9 mouse cellular contexts compared by ENCODE assay signal in the genomic region with DNA sequence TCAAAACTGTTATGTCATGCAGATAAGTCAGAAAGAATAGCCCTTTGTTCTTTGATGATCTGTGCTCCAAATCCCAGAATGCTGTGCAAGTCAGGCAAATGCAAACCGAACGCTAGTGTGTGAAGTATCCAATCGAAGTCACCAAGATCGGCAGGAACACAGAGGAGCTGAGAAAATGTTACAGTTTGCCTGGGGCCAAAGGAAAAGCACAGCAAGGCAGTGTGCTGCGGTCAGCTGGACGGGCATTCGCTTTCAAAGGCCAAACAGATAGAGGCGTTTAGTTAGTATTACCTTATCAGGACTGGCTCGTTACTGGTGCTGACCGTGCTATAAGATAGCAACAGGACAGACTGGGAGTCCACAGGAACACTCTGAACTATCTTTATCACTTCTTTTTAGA. TPM values are rescaled to one million over a fixed set of nuclear protein-coding genes. Genes with fewer than 3 reads are reported as not detected.
DNase-seq lines count a peak whose midpoint lies in the region; ATAC-seq and TF ChIP-seq lines count a peak whose summit lies in the region.
"Had no signal": no experiment of that assay in that cellular context is flagged by ENCODE, and none has a peak within 500 bp of the region (broad histone marks: within the 10 kb centered on the region; RNA-seq: fewer than 3 reads in every experiment).

No protein-coding gene starts in this region.

- no peaks in the 10 kb centered on the region for H3K4me1 ChIP-seq in lung, embryonic 16.5 days (replicated peaks; ENCODE audit: control insufficient read depth, insufficient read depth, low read length)
- no peaks in the 10 kb centered on the region for H3K4me1 ChIP-seq in heart, postnatal 0 days (ENCODE audit: control insufficient read depth, insufficient read depth)
- no peaks in the 10 kb centered on the region for H3K4me1 ChIP-seq in neural tube, embryonic 12.5 days
- H3K4me1 ChIP-seq: liver, embryonic 13.5 days had no signal

- H3K4me2 ChIP-seq in lung, embryonic 16.5 days (ENCODE audit: low read depth, low read length): peak overlapping the region; percentile 56
- H3K4me2 ChIP-seq in heart, postnatal 0 days (ENCODE audit: low read depth, low read length): peak overlapping the region; percentile 67
- 0 out of 2 replicates have a peak overlapping the region, but pooled peaks have one; percentile 24 for H3K4me2 ChIP-seq in neural tube, embryonic 12.5 days (replicated peaks)
- H3K4me2 ChIP-seq: liver, embryonic 13.5 days had no signal

- WGBS in lung, embryonic 16.5 days: 23% methylated on average over 10 of the region's 10 CpGs
- 14% methylated on average over 10 of the region's 10 CpGs for WGBS in heart, postnatal 0 days
- WGBS in neural tube, embryonic 12.5 days: 53% methylated on average over 10 of the region's 10 CpGs

- ATAC-seq in lung, embryonic 16.5 days (ENCODE audit: low read depth): peak; percentile 26; the same call in 1 of the 2 replicates
- ATAC-seq in heart, postnatal 0 days (ENCODE audit: insufficient read depth, low read depth): no peak
- ATAC-seq in neural tube, embryonic 12.5 days (ENCODE audit: low FRiP score, low read depth): no peak
- ATAC-seq in CD4-positive, CD25-positive, alpha-beta regulatory T cell, adult 4 months: no peak

- peak overlapping the region; percentile 36 for H3K4me3 ChIP-seq in lung, embryonic 16.5 days (ENCODE audit: low read length)
- peak overlapping the region; percentile 30 for H3K4me3 ChIP-seq in heart, postnatal 0 days (ENCODE audit: low read depth, low read length)
- H3K4me3 ChIP-seq in neural tube, embryonic 12.5 days: no peak overlapping the region
- H3K4me3 ChIP-seq: liver, embryonic 13.5 days had no signal

- DNase-seq in embryo, embryonic 10.5 days (ENCODE audit: low spot score): peak; percentile 21
- no peak for DNase-seq in embryo, embryonic 10 days (ENCODE audit: low spot score)
- no peak for DNase-seq in lung, postnatal 25 days (ENCODE audit: low spot score)
- no peak for DNase-seq in heart, postnatal 0 days (ENCODE audit: low spot score)
- no peak for DNase-seq in ovary, adult 18-20 months (ENCODE audit: low spot score)
- DNase-seq: liver, embryonic 13.5 days had no signal

- no peak overlapping the region for H3K27ac ChIP-seq in lung, embryonic 16.5 days (ENCODE audit: low read length)
- no peak overlapping the region for H3K27ac ChIP-seq in heart, postnatal 0 days (ENCODE audit: low read depth)
- no peak overlapping the region for H3K27ac ChIP-seq in neural tube, embryonic 12.5 days
- H3K27ac ChIP-seq: liver, embryonic 13.5 days had no signal

- TF ChIP-seq EP300 in heart, postnatal 0 days (IDR thresholded peaks at IDR 0.05; ENCODE audit: low read depth): no peak

- no peaks in the 10 kb centered on the region for H3K27me3 ChIP-seq in lung, embryonic 16.5 days (ENCODE audit: control insufficient read depth, insufficient read depth, low read depth, low read length)
- no peaks in the 10 kb centered on the region for H3K27me3 ChIP-seq in heart, postnatal 0 days (ENCODE audit: control insufficient read depth, insufficient read depth, low read length)
- no peaks in the 10 kb centered on the region for H3K27me3 ChIP-seq in neural tube, embryonic 12.5 days (replicated peaks)
- H3K27me3 ChIP-seq: liver, embryonic 13.5 days had no signal

- no peaks in the 10 kb centered on the region for H3K9me3 ChIP-seq in lung, embryonic 16.5 days (ENCODE audit: control insufficient read depth, low read length)
- no peaks in the 10 kb centered on the region for H3K9me3 ChIP-seq in heart, postnatal 0 days (replicated peaks; ENCODE audit: control insufficient read depth, low read length)
- no peaks in the 10 kb centered on the region for H3K9me3 ChIP-seq in neural tube, embryonic 12.5 days
- H3K9me3 ChIP-seq: liver, embryonic 13.5 days had no signal

- no peaks in the 10 kb centered on the region for H3K36me3 ChIP-seq in lung, embryonic 16.5 days (ENCODE audit: control insufficient read depth, insufficient read depth, low read length)
- no peaks in the 10 kb centered on the region for H3K36me3 ChIP-seq in heart, postnatal 0 days (replicated peaks; ENCODE audit: control insufficient read depth, insufficient read depth, low read length)
- H3K36me3 ChIP-seq in neural tube, embryonic 12.5 days: no peaks in the 10 kb centered on the region
- H3K36me3 ChIP-seq: liver, embryonic 13.5 days had no signal

- H3K9ac ChIP-seq in lung, embryonic 16.5 days (ENCODE audit: low read length): peak overlapping the region; percentile 18
- H3K9ac ChIP-seq in heart, postnatal 0 days (replicated peaks; ENCODE audit: low read depth, low read length): no peak overlapping the region
- H3K9ac ChIP-seq in neural tube, embryonic 12.5 days: no peak overlapping the region
- H3K9ac ChIP-seq: liver, embryonic 13.5 days had no signal

- no peak for TF ChIP-seq CTCF in heart, postnatal 0 days (IDR thresholded peaks at IDR 0.05; ENCODE audit: low read depth)

RNA-seq across cellular contexts. Expression of gene Atp13a4, which starts 15.8 kb away (rescaled TPM):
- 1.4 and 2.4 TPM in 2 replicates for polyA plus RNA-seq in lung, embryonic 16.5 days (2015; fragmentation: Nextera tagmentation; extraction: Ambion mirVana)
- not detected in 2 replicates for total RNA-seq in heart, postnatal 0 days (2014; rRNA removed; ENCODE audit: low replicate concordance)
- not detected in 2 replicates for polyA plus RNA-seq in heart, postnatal 0 days (2015; fragmentation: Nextera tagmentation; extraction: Ambion mirVana)
- 0.23 and 0.49 TPM in 2 replicates for polyA plus RNA-seq in neural tube, embryonic 12.5 days (2016; fragmentation: Nextera tagmentation; extraction: Ambion mirVana)
- under 1 TPM in 1 of 2 experiments, not detected in 1; 0.34 TPM for polyA plus RNA-seq in CD4-positive, CD25-positive, alpha-beta regulatory T cell, adult 4 months (2017; shearing (Covaris generic))
- polyA plus RNA-seq: liver, embryonic 13.5 days had no signal

RNA-seq across cellular contexts. Expression of gene Opa1, which starts 18.7 kb away (rescaled TPM):
- polyA plus RNA-seq in lung, embryonic 16.5 days (2015; fragmentation: Nextera tagmentation; extraction: Ambion mirVana): 29.6 and 31.4 TPM in 2 replicates
- 64.1 and 69.2 TPM in 2 replicates for total RNA-seq in heart, postnatal 0 days (2014; rRNA removed; ENCODE audit: low replicate concordance)
- polyA plus RNA-seq in heart, postnatal 0 days (2015; fragmentation: Nextera tagmentation; extraction: Ambion mirVana): 42.6 and 48.4 TPM in 2 replicates
- 43.5 and 48.2 TPM in 2 replicates for polyA plus RNA-seq in neural tube, embryonic 12.5 days (2016; fragmentation: Nextera tagmentation; extraction: Ambion mirVana)
- 10 to 100 TPM; 22.9 to 25.0 TPM for polyA plus RNA-seq in CD4-positive, CD25-positive, alpha-beta regulatory T cell, adult 4 months (2017; shearing (Covaris generic))
